Mouse (Mus musculus) testis, adult 2 months (tissue): Measurements from ENCODE around the gene Atxn2. TPM values are rescaled to one million over a fixed set of nuclear protein-coding genes. Genes with fewer than 3 reads are reported as not detected.

Experiments
- H3K27ac ChIP-seq: fragments of 200-500 bp; 2 replicates; pipeline ENCODE4 v1.5.1; 2012; ENCODE audit warnings: low read depth, low read length; ENCODE audit not compliant: control insufficient read depth, insufficient read depth
- H3K27me3 ChIP-seq: fragments of 200-500 bp; 2 replicates; pipeline ENCODE4 v1.6.1; 2012; ENCODE audit warnings: mild to moderate bottlenecking, low read length, moderate library complexity; ENCODE audit not compliant: control insufficient read depth, insufficient read depth
- H3K36me3 ChIP-seq: fragments of 200-500 bp; 2 replicates; pipeline ENCODE4 v1.6.1; 2012; ENCODE audit warnings: mild to moderate bottlenecking, low read length; ENCODE audit not compliant: control insufficient read depth, insufficient read depth
- H3K4me1 ChIP-seq: fragments of 200-500 bp; 2 replicates; pipeline ENCODE4 v1.6.1; 2012; ENCODE audit warnings: low read length; ENCODE audit not compliant: control insufficient read depth, insufficient read depth
- H3K4me3 ChIP-seq: fragments of 200-500 bp; 2 replicates; pipeline ENCODE4 v1.5.1; 2012; ENCODE audit warnings: low read depth, mild to moderate bottlenecking, low read length, moderate library complexity, mixed read lengths; ENCODE audit not compliant: control insufficient read depth
- CTCF ChIP-seq: fragments of 200-500 bp; IDR thresholded peaks from 2 replicates; pipeline ENCODE4 v1.5.1; 2012; ENCODE audit warnings: low read depth, mild to moderate bottlenecking, inconsistent platforms, low read length, moderate library complexity; ENCODE audit not compliant: control insufficient read depth, insufficient read depth, insufficient replicate concordance
- POLR2A ChIP-seq: fragments of 200-500 bp; IDR thresholded peaks from 2 replicates; pipeline ENCODE4 v1.6.1; 2012; ENCODE audit warnings: low read depth, mild to moderate bottlenecking, inconsistent platforms, low read length, moderate library complexity; ENCODE audit not compliant: control insufficient read depth
- polyA plus RNA-seq: library from polyadenylated mRNA; depleted of rRNA; stranded (reverse); fragments of >200 nt; gene quantifications from 2 replicates; pipeline ENCODE4 v1.2.3, GENCODE M21; 2012

Gene Atxn2
- polyA plus RNA-seq, 1 experiment: 166 TPM

DNA sequence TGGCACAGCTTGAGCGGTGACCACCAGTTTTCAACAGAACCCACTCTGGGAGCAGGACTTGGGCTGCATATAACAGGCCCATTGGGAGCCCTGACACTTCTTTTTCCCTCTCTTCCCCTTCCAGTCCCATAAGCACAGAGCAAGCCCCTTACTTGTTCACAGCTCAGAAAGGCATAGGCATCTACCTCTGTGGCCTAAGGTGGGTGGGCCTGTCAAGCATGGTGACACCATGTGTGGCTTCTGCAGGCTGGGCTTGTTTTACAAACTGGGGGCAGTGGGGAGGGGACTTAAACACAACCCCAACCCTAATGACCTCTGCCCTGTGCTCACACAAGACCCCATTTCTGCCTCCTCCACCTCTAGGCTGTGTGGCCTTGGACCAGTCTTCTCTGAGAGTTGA is 112.5 kb downstream of the Atxn2 start:
- TF ChIP-seq CTCF (no peak), POLR2A (no peak)
- peaks cover 6% of the 10 kb centered on the region for H3K4me1 ChIP-seq
- H3K27ac ChIP-seq: no peak overlapping the region
- H3K27me3 ChIP-seq: no peaks in the 10 kb centered on the region
- H3K36me3 ChIP-seq: no peaks in the 10 kb centered on the region
- H3K4me3 ChIP-seq: no peak overlapping the region

DNA sequence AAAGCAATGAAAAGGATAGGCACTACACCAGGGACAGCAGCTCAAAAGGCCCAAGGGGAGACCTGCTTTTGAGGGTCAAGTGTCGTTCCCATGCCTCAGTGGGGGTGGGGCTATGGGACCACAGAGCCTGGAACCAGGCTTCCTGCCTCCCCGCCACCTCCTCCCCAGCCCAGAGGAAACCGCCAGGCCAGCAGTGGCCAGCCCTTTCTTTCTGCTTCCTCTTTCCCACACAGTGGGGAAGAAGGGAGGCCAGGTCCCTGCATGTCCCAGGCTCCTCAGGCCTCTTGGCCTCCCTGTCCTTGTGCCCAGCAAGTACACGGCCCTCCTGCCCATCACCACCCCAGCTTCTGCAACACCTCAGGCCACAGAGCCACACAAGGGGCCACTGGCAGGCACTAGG is 113.0 kb downstream of the Atxn2 start:
- no peak overlapping the region for H3K4me3 ChIP-seq
- H3K36me3 ChIP-seq: no peaks in the 10 kb centered on the region
- no peaks in the 10 kb centered on the region for H3K27me3 ChIP-seq
- TF ChIP-seq CTCF (no peak), POLR2A (no peak)
- no peak overlapping the region for H3K27ac ChIP-seq
- peaks cover 10% of the 10 kb centered on the region for H3K4me1 ChIP-seq

DNA sequence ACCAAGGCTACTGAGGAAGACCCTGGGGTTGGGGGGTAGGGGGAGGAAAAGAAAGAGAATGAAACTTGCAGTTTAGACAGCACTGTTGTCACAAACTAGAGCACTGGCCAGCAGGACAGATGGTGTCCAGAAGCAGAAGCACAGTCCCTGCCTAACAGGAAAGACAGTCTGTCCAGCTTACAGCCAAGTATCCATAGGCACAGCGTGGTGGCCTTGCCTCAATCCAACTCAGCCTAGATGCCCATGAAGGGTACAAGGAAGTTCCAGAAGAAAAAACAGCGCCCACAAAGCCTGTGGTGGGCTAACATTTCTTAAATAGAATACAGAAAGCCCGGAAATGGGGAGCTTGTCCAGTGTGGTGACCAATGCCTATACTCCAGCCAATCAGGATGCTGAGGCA is 114.5 kb downstream of the Atxn2 start:
- Histone ChIP-seq H3K27ac (no peak overlapping the region), H3K4me3 (no peak overlapping the region), H3K36me3 (no peaks in the 10 kb centered on the region), H3K27me3 (no peaks in the 10 kb centered on the region), H3K4me1 (peaks cover 10% of the 10 kb centered on the region)
- TF ChIP-seq CTCF (no peak), POLR2A (no peak)

DNA sequence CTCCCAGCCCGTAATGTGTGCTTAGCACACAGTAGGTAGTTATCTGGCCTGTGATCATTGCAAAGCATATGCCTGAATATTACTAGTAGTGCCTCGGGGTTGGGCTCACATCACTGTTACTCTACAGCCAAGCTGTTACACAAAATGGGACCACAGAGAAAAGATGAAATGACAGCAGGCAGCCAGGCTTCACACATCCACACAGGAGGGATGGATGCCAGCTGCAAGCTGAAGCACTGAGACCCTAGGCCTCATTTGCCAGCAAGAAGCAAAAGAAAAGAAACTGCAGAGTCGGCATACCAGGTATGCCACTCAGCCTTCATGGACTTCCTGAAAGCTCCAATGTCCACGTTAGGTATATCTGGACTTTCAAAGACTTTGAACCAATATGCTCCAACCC is 116.7 kb downstream of the Atxn2 start:
- Histone ChIP-seq H3K27ac (no peak overlapping the region), H3K36me3 (no peaks in the 10 kb centered on the region), H3K4me3 (no peak overlapping the region; the same call in 1 of the 2 replicates), H3K27me3 (no peaks in the 10 kb centered on the region), H3K4me1 (peaks cover 16% of the 10 kb centered on the region)
- no peak for TF ChIP-seq CTCF
- no peak for TF ChIP-seq POLR2A

DNA sequence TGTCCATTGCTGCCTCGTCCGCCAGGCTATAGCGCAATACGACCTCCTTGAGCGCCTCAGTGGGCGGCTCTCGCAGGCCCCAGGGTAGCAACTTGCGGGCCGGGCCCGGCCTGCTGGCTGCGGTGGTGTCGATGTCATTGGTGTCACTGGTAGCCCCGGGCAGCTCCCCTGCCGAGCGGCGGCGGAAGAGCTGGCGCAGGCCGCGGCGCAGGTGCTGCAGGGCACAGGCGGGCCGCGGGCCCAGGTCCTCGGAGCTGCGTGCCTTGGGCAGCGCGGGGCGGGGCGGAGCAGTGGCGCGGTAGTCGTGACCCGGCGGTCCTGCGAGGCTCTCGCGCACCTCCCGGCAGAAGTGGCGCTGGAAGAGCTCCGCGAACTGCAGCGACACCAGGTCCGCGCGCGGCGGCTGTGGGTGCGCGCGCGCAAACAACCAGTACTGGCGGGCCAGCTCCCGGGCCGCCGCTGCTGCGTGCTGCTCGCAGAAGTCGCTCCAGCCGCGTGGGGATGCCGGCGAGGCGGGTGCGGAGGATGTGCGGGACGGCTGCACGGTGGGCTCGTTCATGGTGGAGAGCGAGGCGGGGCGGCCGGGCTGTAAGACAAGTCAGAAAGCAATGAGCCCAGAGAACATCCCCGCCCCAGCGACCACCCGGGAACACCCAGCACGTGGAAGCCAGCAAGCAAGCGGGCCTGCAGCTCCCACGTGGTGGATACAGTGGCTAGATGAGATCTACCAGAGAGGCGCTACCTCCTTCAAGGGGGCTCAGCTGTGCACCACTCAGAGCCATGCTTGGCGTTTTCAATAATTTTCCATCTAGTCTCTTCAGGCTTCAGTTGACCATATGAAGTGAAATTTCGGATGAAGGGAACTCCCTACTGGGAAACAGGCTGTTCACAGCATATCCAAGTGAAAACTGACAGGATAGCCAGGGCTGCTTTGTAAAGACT is 117.6 kb downstream of the Atxn2 start:
- H3K27me3 ChIP-seq: no peaks in the 10 kb centered on the region
- peak overlapping the region; percentile 27 for H3K27ac ChIP-seq
- TF ChIP-seq CTCF (no peak), POLR2A (no peak)
- peaks cover 19% of the 10 kb centered on the region for H3K4me1 ChIP-seq
- no peaks in the 10 kb centered on the region for H3K36me3 ChIP-seq
- peak overlapping the region; percentile 76 for H3K4me3 ChIP-seq

DNA sequence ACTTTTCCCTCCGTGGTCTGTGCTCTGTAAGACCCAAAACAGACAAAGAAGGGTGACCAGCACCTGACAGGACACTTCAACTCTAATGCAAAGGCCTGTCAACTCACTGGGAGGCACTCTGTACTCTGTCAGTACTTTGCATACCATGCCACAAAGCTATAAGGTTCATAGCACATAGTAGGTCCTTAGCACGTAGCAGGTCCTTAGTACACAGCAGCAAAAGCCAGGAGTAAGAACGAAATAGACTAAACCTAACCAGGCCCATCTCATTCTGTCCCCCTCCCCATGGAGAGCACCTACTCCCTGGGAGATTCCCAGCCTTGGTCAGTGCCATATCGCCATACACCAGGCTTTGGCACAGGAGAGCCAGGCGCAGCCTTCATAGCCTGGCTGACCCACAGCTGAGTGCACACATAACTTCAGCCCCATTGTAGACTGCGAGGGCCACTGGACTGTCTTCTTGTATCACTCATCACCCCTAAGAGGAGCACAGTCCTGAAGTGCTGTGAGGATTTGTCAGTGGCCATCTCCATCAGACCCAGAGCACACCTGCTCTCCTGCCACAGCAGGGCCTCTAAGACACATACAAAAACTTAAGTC is 120.0 kb downstream of the Atxn2 start:
- H3K27me3 ChIP-seq: no peaks in the 10 kb centered on the region
- TF ChIP-seq CTCF (no peak), POLR2A (no peak)
- no peaks in the 10 kb centered on the region for H3K36me3 ChIP-seq
- H3K4me3 ChIP-seq: no peak overlapping the region
- peaks cover 37% of the 10 kb centered on the region for H3K4me1 ChIP-seq
- no peak overlapping the region for H3K27ac ChIP-seq

DNA sequence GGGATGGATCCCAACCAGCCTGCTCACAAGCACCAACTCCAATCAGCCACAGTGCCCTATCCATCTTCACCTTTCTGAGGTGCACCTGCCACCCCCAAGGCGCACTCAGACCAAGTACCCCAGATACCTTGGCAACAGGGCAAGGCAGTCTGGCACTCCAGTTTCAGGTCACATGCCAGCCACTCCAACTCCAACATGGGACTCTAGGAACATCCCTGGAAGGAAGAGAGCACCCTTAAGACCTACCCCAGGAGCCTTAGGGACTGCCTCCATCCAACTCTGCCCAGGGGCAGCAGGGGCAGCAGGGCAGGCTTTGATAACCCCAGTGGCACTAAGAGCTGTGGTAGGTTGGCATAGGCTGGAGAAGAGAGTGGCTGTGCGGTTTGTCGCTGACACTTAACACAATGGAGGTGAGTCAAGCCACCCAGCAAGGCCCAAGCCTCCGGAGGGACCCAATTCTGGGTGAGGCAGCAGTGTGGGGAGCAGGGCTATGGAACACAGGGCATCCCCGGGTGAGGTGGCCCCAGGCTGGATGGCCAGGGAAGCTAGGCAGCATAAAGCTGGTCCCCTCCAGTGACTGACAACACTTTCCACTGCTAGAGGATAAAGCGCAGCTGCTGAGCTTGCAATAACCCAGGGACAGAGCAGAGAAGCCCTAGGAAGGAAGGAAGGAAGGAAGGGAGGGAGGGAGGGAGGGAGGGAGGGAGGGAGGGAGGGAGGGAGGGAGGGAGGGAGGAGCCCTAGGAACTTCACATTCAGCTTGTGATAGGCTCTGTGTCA is 121.4 kb downstream of the Atxn2 start:
- TF ChIP-seq POLR2A (no peak), CTCF (no peak)
- Histone ChIP-seq H3K27ac (no peak overlapping the region), H3K36me3 (no peaks in the 10 kb centered on the region), H3K4me1 (peaks cover 43% of the 10 kb centered on the region), H3K27me3 (no peaks in the 10 kb centered on the region), H3K4me3 (no peak overlapping the region; the same call in 1 of the 2 replicates)
